Mouse (Mus musculus): ENCODE results near the gene Tnik. TPM values are rescaled to one million over a fixed set of nuclear protein-coding genes. Genes with fewer than 3 reads are reported as not detected.
A peak's percentile ranks its signal among the peaks of the same experiment; 100 is the strongest.

Gene Tnik
- total RNA-seq (2014; rRNA removed): 118 and 143 TPM in 2 replicates
- 51.1 and 58.2 TPM in 2 replicates for polyA plus RNA-seq (2015; fragmentation: Nextera tagmentation; extraction: Ambion mirVana)

DNA sequence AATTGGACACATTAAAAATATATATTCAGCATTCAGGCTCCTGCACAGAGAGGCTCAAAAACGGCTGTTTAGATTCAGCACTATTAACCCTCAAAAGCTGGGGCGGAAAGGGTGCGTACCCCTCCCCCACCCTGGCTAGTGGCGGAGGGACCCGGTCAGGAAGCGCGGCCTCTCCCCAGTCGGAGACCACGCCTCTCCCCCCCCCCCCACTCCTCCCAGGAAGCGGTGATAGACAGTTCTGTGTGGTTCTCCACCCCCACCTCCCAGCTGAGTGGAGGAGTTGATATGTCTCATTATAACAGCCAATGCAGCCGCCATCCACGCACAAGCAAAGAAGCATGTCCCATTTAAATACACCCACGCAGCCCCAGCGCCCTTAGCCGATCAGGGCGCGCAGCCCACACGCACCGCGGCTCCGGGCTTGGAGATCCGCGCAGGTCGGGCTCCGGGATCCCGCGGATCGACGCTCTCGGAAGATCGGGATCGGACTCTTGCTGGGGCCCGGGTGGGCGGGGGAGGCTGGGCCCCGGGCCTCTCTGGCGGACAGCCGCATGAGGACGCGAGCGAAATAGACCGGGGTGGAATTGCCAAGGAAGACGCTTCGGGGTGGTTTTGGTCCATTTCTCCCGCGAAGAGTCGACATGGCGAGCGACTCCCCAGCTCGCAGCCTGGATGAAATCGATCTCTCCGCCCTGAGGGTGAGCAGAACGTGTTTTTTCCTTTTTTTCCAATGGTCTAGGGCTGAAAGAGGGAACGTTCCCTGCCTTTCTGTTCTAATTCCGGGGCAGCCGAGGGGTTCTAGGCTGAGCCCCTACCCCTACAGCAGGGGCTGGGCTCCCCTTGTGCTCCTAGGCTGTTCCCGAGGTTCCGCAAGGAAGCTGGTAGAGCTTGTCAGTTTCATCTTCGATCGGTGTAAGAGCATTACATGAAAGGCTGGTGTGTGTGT lies at the start of gene Tnik:
Tnik (plus strand) TSS at position 213 of the 946 bp plus-strand sequence.
- TF ChIP-seq CTCF (IDR thresholded peaks at IDR 0.05): 0 out of 2 replicates have a peak, but pooled peaks have one; percentile 1
- Histone ChIP-seq H3K9me3 (ENCODE audit: low read length) (no peaks in the 10 kb centered on the region), H3K4me1 (ENCODE audit: insufficient read depth, low read length) (peaks cover 5% of the 10 kb centered on the region), H3K36me3 (ENCODE audit: insufficient read depth, low read length) (no peaks in the 10 kb centered on the region), H3K4me3 (ENCODE audit: low read depth, low read length) (peak within 1 kb of the TSS; percentile 94), H3K27ac (ENCODE audit: low read depth, low read length) (peak within 1 kb of the TSS; percentile 97), H3K27me3 (ENCODE audit: insufficient read depth, low read length) (no peaks in the 10 kb centered on the region), H3K4me2 (ENCODE audit: low read depth, low read length, poor library complexity, severe bottlenecking) (peak within 1 kb of the TSS; percentile 65), H3K9ac (replicated peaks; ENCODE audit: low read length, poor library complexity, severe bottlenecking) (peak within 1 kb of the TSS; percentile 98)
- WGBS: under 1% methylated on average over 59 of the region's 59 CpGs
- peak; percentile 91 for ATAC-seq (ENCODE audit: low FRiP score)
- DNase-seq (ENCODE audit: low spot score): peak; percentile 94

DNA sequence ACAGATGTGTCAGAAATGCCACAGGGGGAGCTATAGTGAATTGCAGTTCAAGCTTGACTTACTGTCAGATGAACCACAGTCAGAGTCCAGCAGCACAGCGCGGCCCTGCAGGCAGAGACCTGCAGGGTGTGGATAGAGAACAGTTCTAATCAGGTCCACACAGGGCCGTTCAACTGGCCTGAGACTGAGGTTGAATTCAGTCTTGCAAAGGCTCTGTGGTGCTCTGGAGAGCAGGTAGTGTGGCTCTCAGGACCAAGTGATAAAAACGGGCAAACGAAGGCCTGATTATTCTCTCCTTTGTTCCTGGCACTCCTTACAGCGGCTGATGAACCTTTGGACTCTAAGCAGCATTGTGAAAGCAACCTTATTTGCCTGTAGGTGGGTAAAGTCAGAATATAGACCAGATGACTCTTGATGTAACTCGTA lies 48.1 kb upstream of the Tnik start:
- no peaks in the 10 kb centered on the region for H3K36me3 ChIP-seq (ENCODE audit: insufficient read depth, low read length)
- no peak overlapping the region for H3K4me3 ChIP-seq (ENCODE audit: low read depth, low read length)
- WGBS: 86% methylated on average over 7 of the region's 7 CpGs
- no peak overlapping the region for H3K9ac ChIP-seq (replicated peaks; ENCODE audit: low read length, poor library complexity, severe bottlenecking)
- no peak overlapping the region for H3K4me2 ChIP-seq (ENCODE audit: low read depth, low read length, poor library complexity, severe bottlenecking)
- ATAC-seq (ENCODE audit: low FRiP score) (no peak), DNase-seq (ENCODE audit: low spot score) (no peak)
- H3K27me3 ChIP-seq (ENCODE audit: insufficient read depth, low read length): no peaks in the 10 kb centered on the region
- H3K4me1 ChIP-seq (ENCODE audit: insufficient read depth, low read length): no peaks in the 10 kb centered on the region
- no peaks in the 10 kb centered on the region for H3K9me3 ChIP-seq (ENCODE audit: low read length)
- 0 out of 2 replicates have a peak, but pooled peaks have one; percentile 1 for TF ChIP-seq CTCF (IDR thresholded peaks at IDR 0.05)
- H3K27ac ChIP-seq (ENCODE audit: low read depth, low read length): no peak overlapping the region

DNA sequence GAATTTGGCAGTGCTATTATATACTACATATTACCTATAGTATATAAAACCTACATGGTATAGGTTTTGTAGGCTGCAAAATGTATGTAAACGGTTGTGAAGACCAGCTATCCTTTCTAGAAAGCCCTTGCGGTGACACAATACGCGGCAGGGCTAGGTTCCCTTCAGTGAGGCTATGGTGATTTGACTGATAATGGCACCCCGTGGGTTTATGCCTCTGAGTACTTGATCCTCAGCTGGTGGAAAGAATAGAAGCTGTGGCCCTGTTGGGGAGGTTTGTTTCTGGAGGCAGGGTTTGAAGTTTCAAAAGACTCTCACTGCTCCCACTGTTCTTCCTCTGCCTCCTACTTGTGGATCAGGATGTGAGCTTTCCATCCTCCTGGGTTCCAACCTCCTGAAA lies 46.0 kb upstream of the Tnik start:
- no peak for DNase-seq (ENCODE audit: low spot score)
- no peaks in the 10 kb centered on the region for H3K36me3 ChIP-seq (ENCODE audit: insufficient read depth, low read length)
- no peak overlapping the region for H3K27ac ChIP-seq (ENCODE audit: low read depth, low read length)
- no peak overlapping the region for H3K9ac ChIP-seq (replicated peaks; ENCODE audit: low read length, poor library complexity, severe bottlenecking)
- ATAC-seq (ENCODE audit: low FRiP score): no peak
- no peaks in the 10 kb centered on the region for H3K9me3 ChIP-seq (ENCODE audit: low read length)
- no peaks in the 10 kb centered on the region for H3K4me1 ChIP-seq (ENCODE audit: insufficient read depth, low read length)
- H3K4me3 ChIP-seq (ENCODE audit: low read depth, low read length): no peak overlapping the region
- H3K27me3 ChIP-seq (ENCODE audit: insufficient read depth, low read length): no peaks in the 10 kb centered on the region
- TF ChIP-seq CTCF (IDR thresholded peaks at IDR 0.05): no peak
- H3K4me2 ChIP-seq (ENCODE audit: low read depth, low read length, poor library complexity, severe bottlenecking): no peak overlapping the region
- 23% methylated on average over 5 of the region's 5 CpGs for WGBS

GRCm38 (mm10) chr3:28219533-28219932 lies 43.5 kb upstream of the Tnik start:
- no peak overlapping the region for H3K4me3 ChIP-seq (ENCODE audit: low read depth, low read length)
- ATAC-seq (ENCODE audit: low FRiP score) (no peak), DNase-seq (ENCODE audit: low spot score) (no peak)
- H3K4me1 ChIP-seq (ENCODE audit: insufficient read depth, low read length): no peaks in the 10 kb centered on the region
- H3K27me3 ChIP-seq (ENCODE audit: insufficient read depth, low read length): no peaks in the 10 kb centered on the region
- H3K27ac ChIP-seq (ENCODE audit: low read depth, low read length): no peak overlapping the region
- TF ChIP-seq CTCF (IDR thresholded peaks at IDR 0.05): no peak
- no peak overlapping the region for H3K4me2 ChIP-seq (ENCODE audit: low read depth, low read length, poor library complexity, severe bottlenecking)
- no peaks in the 10 kb centered on the region for H3K36me3 ChIP-seq (ENCODE audit: insufficient read depth, low read length)
- no peaks in the 10 kb centered on the region for H3K9me3 ChIP-seq (ENCODE audit: low read length)
- WGBS: 89% methylated on average over 7 of the region's 7 CpGs
- H3K9ac ChIP-seq (replicated peaks; ENCODE audit: low read length, poor library complexity, severe bottlenecking): no peak overlapping the region

GRCm38 (mm10) chr3:28219964-28220363 lies 43.0 kb upstream of the Tnik start:
- no peak overlapping the region for H3K4me3 ChIP-seq (ENCODE audit: low read depth, low read length)
- no peak overlapping the region for H3K9ac ChIP-seq (replicated peaks; ENCODE audit: low read length, poor library complexity, severe bottlenecking)
- no peak for TF ChIP-seq CTCF (IDR thresholded peaks at IDR 0.05)
- WGBS: 75% methylated on average over 3 of the region's 3 CpGs
- H3K4me2 ChIP-seq (ENCODE audit: low read depth, low read length, poor library complexity, severe bottlenecking): no peak overlapping the region
- ATAC-seq (ENCODE audit: low FRiP score) (no peak), DNase-seq (ENCODE audit: low spot score) (no peak)
- H3K36me3 ChIP-seq (ENCODE audit: insufficient read depth, low read length): no peaks in the 10 kb centered on the region
- no peaks in the 10 kb centered on the region for H3K27me3 ChIP-seq (ENCODE audit: insufficient read depth, low read length)
- no peaks in the 10 kb centered on the region for H3K9me3 ChIP-seq (ENCODE audit: low read length)
- no peaks in the 10 kb centered on the region for H3K4me1 ChIP-seq (ENCODE audit: insufficient read depth, low read length)
- H3K27ac ChIP-seq (ENCODE audit: low read depth, low read length): no peak overlapping the region
